Mouse (Mus musculus) embryonic facial prominence, embryonic 15.5 days (tissue): ENCODE data around the gene Muc13. TPM values are rescaled to one million over a fixed set of nuclear protein-coding genes. Genes with fewer than 3 reads are reported as not detected.

Experiments used
- ATAC-seq: fragments of 200-750 bp; cut with Nextera tagmentation; 2 replicates; pipeline ENCODE4 v1.8.0; 2017; ENCODE audit warnings: low read depth, moderate TSS enrichment; ENCODE audit not compliant: insufficient number of reproducible peaks, low FRiP score, low TSS enrichment
- H3K27ac ChIP-seq: fragments of 300-500 bp; sonication (generic); replicated peaks from 2 replicates; pipeline ENCODE4 v1.5.1; 2015; ENCODE audit warnings: mild to moderate bottlenecking, inconsistent platforms
- H3K27me3 ChIP-seq: fragments of 300-500 bp; sonication (generic); 2 replicates; pipeline ENCODE4 v1.6.1; 2015; ENCODE audit warnings: inconsistent platforms
- H3K36me3 ChIP-seq: fragments of 300-500 bp; sonication (generic); 2 replicates; pipeline ENCODE4 v1.6.1; 2015; ENCODE audit warnings: mild to moderate bottlenecking, inconsistent platforms
- H3K4me1 ChIP-seq: fragments of 300-500 bp; sonication (generic); 2 replicates; pipeline ENCODE4 v1.6.1; 2015; ENCODE audit warnings: inconsistent platforms
- H3K4me2 ChIP-seq: fragments of 300-500 bp; sonication (generic); replicated peaks from 2 replicates; pipeline ENCODE4 v1.6.1; 2015; ENCODE audit warnings: mild to moderate bottlenecking, inconsistent platforms
- H3K4me3 ChIP-seq: fragments of 300-500 bp; sonication (generic); replicated peaks from 2 replicates; pipeline ENCODE4 v1.5.1; 2015; ENCODE audit warnings: mild to moderate bottlenecking, inconsistent platforms
- H3K9ac ChIP-seq: fragments of 300-500 bp; sonication (generic); 2 replicates; pipeline ENCODE4 v1.6.1; 2015; ENCODE audit warnings: inconsistent platforms
- H3K9me3 ChIP-seq: fragments of 300-500 bp; sonication (generic); replicated peaks from 2 replicates; pipeline ENCODE4 v1.6.1; 2016; ENCODE audit warnings: inconsistent platforms
- WGBS: fragments of 180-500 bp; shearing (Covaris S2); methylation state at CpG from one replicate; pipeline ENCODE4 v1.1.7; 2015; 5-methylcytosine and 5-hydroxymethylcytosine counted together
- polyA plus RNA-seq: library from polyadenylated mRNA; unstranded; fragments of >200 nt; fragmentation: Nextera tagmentation; extraction: Ambion mirVana; gene quantifications from 2 replicates; pipeline ENCODE4 v1.2.1, GENCODE M21; 2015

The Muc13 gene
- 0.25 and 0.52 TPM in 2 replicates for polyA plus RNA-seq

- ATAC-seq: no peak
- Histone ChIP-seq H3K27ac (no peak within 1 kb of the TSS), H3K9ac (no peak within 1 kb of the TSS), H3K4me1 (no peaks in the 10 kb centered on the region), H3K4me3 (no peak within 1 kb of the TSS), H3K9me3 (no peaks in the 10 kb centered on the region), H3K36me3 (no peaks in the 10 kb centered on the region), H3K27me3 (no peaks in the 10 kb centered on the region), H3K4me2 (no peak within 1 kb of the TSS)
- 75% methylated on average over 10 of the region's 10 CpGs for WGBS
Observed at GRCm38 (mm10) chr16:33793846-33794791, at the start of gene Muc13. TSS of gene Muc13 (plus strand) at chr16:33794037.

- H3K4me2 ChIP-seq: no peak overlapping the region
- peak; percentile 25; the same call in 1 of the 2 replicates for ATAC-seq
- H3K4me1 ChIP-seq: peaks cover 19% of the 10 kb centered on the region
- H3K4me3 ChIP-seq: no peak overlapping the region
- H3K27me3 ChIP-seq: no peaks in the 10 kb centered on the region
- no peak overlapping the region for H3K9ac ChIP-seq
- 59% methylated on average over 7 of the region's 7 CpGs for WGBS
- no peak overlapping the region for H3K27ac ChIP-seq
- no peaks in the 10 kb centered on the region for H3K9me3 ChIP-seq
- H3K36me3 ChIP-seq: peaks cover 13% of the 10 kb centered on the region
Observed at GRCm38 (mm10) chr16:33744622-33745419, 49.0 kb upstream of the Muc13 start.

- H3K4me2 ChIP-seq: no peak overlapping the region
- no peaks in the 10 kb centered on the region for H3K9me3 ChIP-seq
- 86% methylated on average over 7 of the region's 7 CpGs for WGBS
- H3K9ac ChIP-seq: no peak overlapping the region
- no peak for ATAC-seq
- no peaks in the 10 kb centered on the region for H3K27me3 ChIP-seq
- peaks cover 13% of the 10 kb centered on the region for H3K36me3 ChIP-seq
- H3K4me3 ChIP-seq: no peak overlapping the region
- H3K27ac ChIP-seq: no peak overlapping the region
- peaks cover 12% of the 10 kb centered on the region; the same call in 1 of the 2 replicates for H3K4me1 ChIP-seq
Observed at GRCm38 (mm10) chr16:33745457-33745856, 48.4 kb upstream of the Muc13 start.

GRCm38 (mm10) chr16:33746074-33746676 is 47.7 kb upstream of the Muc13 start:
- WGBS: 75% methylated on average over 10 of the region's 10 CpGs
- H3K27ac ChIP-seq: no peak overlapping the region
- H3K27me3 ChIP-seq: no peaks in the 10 kb centered on the region
- no peak overlapping the region for H3K4me2 ChIP-seq
- no peak for ATAC-seq
- no peak overlapping the region for H3K9ac ChIP-seq
- no peaks in the 10 kb centered on the region for H3K9me3 ChIP-seq
- peaks cover 7% of the 10 kb centered on the region; the same call in 1 of the 2 replicates for H3K4me1 ChIP-seq
- H3K36me3 ChIP-seq: peaks cover 16% of the 10 kb centered on the region
- no peak overlapping the region for H3K4me3 ChIP-seq

- Histone ChIP-seq H3K4me3 (no peak overlapping the region), H3K9me3 (no peaks in the 10 kb centered on the region), H3K36me3 (peaks cover 19% of the 10 kb centered on the region), H3K27me3 (no peaks in the 10 kb centered on the region), H3K4me1 (no peaks in the 10 kb centered on the region), H3K27ac (no peak overlapping the region), H3K4me2 (no peak overlapping the region), H3K9ac (no peak overlapping the region)
- ATAC-seq: no peak
- 60% methylated on average over 7 of the region's 7 CpGs for WGBS
Observed at GRCm38 (mm10) chr16:33747346-33747954, 46.4 kb upstream of the Muc13 start.

GRCm38 (mm10) chr16:33747994-33748393 is 45.8 kb upstream of the Muc13 start:
- H3K4me2 ChIP-seq: no peak overlapping the region
- H3K9ac ChIP-seq: no peak overlapping the region
- H3K9me3 ChIP-seq: no peaks in the 10 kb centered on the region
- WGBS: 64% methylated on average over 2 of the region's 2 CpGs
- no peak overlapping the region for H3K4me3 ChIP-seq
- H3K27ac ChIP-seq: no peak overlapping the region
- H3K36me3 ChIP-seq: peaks cover 15% of the 10 kb centered on the region
- H3K4me1 ChIP-seq: no peaks in the 10 kb centered on the region
- H3K27me3 ChIP-seq: no peaks in the 10 kb centered on the region
- ATAC-seq: no peak

GRCm38 (mm10) chr16:33751152-33751551 is 42.7 kb upstream of the Muc13 start:
- no peaks in the 10 kb centered on the region for H3K27me3 ChIP-seq
- H3K4me3 ChIP-seq: peak overlapping the region; percentile 15; the same call in 1 of the 2 replicates
- 0 out of 2 replicates have a peak, but pooled peaks cover 3% of the 10 kb centered on the region for H3K4me1 ChIP-seq
- peak overlapping the region; percentile 25 for H3K4me2 ChIP-seq
- 37% methylated on average over 13 of the region's 13 CpGs for WGBS
- no peaks in the 10 kb centered on the region for H3K9me3 ChIP-seq
- no peak for ATAC-seq
- H3K36me3 ChIP-seq: peaks cover 12% of the 10 kb centered on the region; the same call in 1 of the 2 replicates
- no peak overlapping the region for H3K27ac ChIP-seq
- no peak overlapping the region for H3K9ac ChIP-seq

GRCm38 (mm10) chr16:33751590-33751989 is 42.2 kb upstream of the Muc13 start:
- H3K4me3 ChIP-seq: no peak overlapping the region
- peaks cover 12% of the 10 kb centered on the region; the same call in 1 of the 2 replicates for H3K36me3 ChIP-seq
- 0 out of 2 replicates have a peak, but pooled peaks cover 3% of the 10 kb centered on the region for H3K4me1 ChIP-seq
- H3K27me3 ChIP-seq: no peaks in the 10 kb centered on the region
- WGBS: 48% methylated on average over 12 of the region's 12 CpGs
- H3K27ac ChIP-seq: no peak overlapping the region
- H3K9me3 ChIP-seq: no peaks in the 10 kb centered on the region
- H3K4me2 ChIP-seq: peak overlapping the region; percentile 25
- no peak overlapping the region for H3K9ac ChIP-seq
- ATAC-seq: no peak

GRCm38 (mm10) chr16:33752904-33753578 is 40.8 kb upstream of the Muc13 start:
- peaks cover 12% of the 10 kb centered on the region; the same call in 1 of the 2 replicates for H3K36me3 ChIP-seq

GRCm38 (mm10) chr16:33755293-33755692 is 38.5 kb upstream of the Muc13 start:
- Histone ChIP-seq H3K36me3 (peaks cover 12% of the 10 kb centered on the region; the same call in 1 of the 2 replicates), H3K27me3 (no peaks in the 10 kb centered on the region), H3K9ac (no peak overlapping the region), H3K4me2 (no peak overlapping the region), H3K9me3 (no peaks in the 10 kb centered on the region), H3K4me1 (0 out of 2 replicates have a peak, but pooled peaks cover 3% of the 10 kb centered on the region), H3K27ac (no peak overlapping the region), H3K4me3 (no peak overlapping the region)
- WGBS: 67% methylated on average over 8 of the region's 8 CpGs
- ATAC-seq: 0 out of 2 replicates have a peak, but pooled peaks have one; percentile 34

More at GRCm38 (mm10) chr16:33752904-33753578, 40.8 kb upstream of the Muc13 start:
- Histone ChIP-seq H3K4me2 (no peak overlapping the region), H3K4me3 (no peak overlapping the region), H3K27me3 (no peaks in the 10 kb centered on the region), H3K9me3 (no peaks in the 10 kb centered on the region), H3K9ac (no peak overlapping the region), H3K27ac (no peak overlapping the region), H3K4me1 (0 out of 2 replicates have a peak, but pooled peaks cover 3% of the 10 kb centered on the region)
- 84% methylated on average over 8 of the region's 8 CpGs for WGBS
- ATAC-seq: no peak
